Mouse (Mus musculus) embryonic facial prominence, embryonic 10.5 days (tissue): ENCODE results near the gene Clec3a. TPM values are rescaled to one million over a fixed set of nuclear protein-coding genes. Genes with fewer than 3 reads are reported as not detected.

ENCODE experiments used
- DNase-seq: peaks from one replicate; pipeline ENCODE4 v3.0.0-alpha.2; 2017; ENCODE audit warnings: low spot score
- H3K27ac ChIP-seq: fragments of 300-500 bp; sonication (generic); replicated peaks from 2 replicates; pipeline ENCODE4 v1.5.1; 2016; ENCODE audit warnings: mild to moderate bottlenecking
- H3K27me3 ChIP-seq: fragments of 300-500 bp; sonication (generic); replicated peaks from 2 replicates; pipeline ENCODE4 v1.6.1; 2016; ENCODE audit warnings: low read depth, mild to moderate bottlenecking; ENCODE audit not compliant: poor library complexity, severe bottlenecking
- H3K36me3 ChIP-seq: fragments of 300-500 bp; sonication (generic); replicated peaks from 2 replicates; pipeline ENCODE4 v1.6.1; 2016; ENCODE audit warnings: mild to moderate bottlenecking, moderate library complexity
- H3K4me1 ChIP-seq: fragments of 300-500 bp; sonication (generic); 2 replicates; pipeline ENCODE4 v1.6.1; 2016
- H3K4me3 ChIP-seq: fragments of 300-500 bp; sonication (generic); 2 replicates; pipeline ENCODE4 v1.5.1; 2016; ENCODE audit warnings: mild to moderate bottlenecking, moderate library complexity
- H3K9me3 ChIP-seq: fragments of 300-500 bp; sonication (generic); 2 replicates; pipeline ENCODE4 v1.6.1; 2016; ENCODE audit warnings: mild to moderate bottlenecking
- WGBS: fragments of 180-500 bp; shearing (Covaris S2); methylation state at CpG from one replicate; pipeline ENCODE4 v1.1.7; 2016; 5-methylcytosine and 5-hydroxymethylcytosine counted together
- polyA plus RNA-seq: library from polyadenylated mRNA; unstranded; fragments of >200 nt; fragmentation: Nextera tagmentation; extraction: Ambion mirVana; gene quantifications from 2 replicates; pipeline ENCODE4 v1.2.1, GENCODE M21; 2016

Clec3a gene
- polyA plus RNA-seq, 1 experiment from 2014 or later: not detected

GRCm38 (mm10) chr8:114421544-114421943 is 3.7 kb downstream of the Clec3a start:
- Histone ChIP-seq H3K4me3 (no peak overlapping the region), H3K4me1 (no peaks in the 10 kb centered on the region), H3K27ac (no peak overlapping the region), H3K27me3 (no peaks in the 10 kb centered on the region), H3K36me3 (no peaks in the 10 kb centered on the region), H3K9me3 (no peaks in the 10 kb centered on the region)
- WGBS: 80% methylated on average over 4 of the region's 4 CpGs
- no peak for DNase-seq

DNA sequence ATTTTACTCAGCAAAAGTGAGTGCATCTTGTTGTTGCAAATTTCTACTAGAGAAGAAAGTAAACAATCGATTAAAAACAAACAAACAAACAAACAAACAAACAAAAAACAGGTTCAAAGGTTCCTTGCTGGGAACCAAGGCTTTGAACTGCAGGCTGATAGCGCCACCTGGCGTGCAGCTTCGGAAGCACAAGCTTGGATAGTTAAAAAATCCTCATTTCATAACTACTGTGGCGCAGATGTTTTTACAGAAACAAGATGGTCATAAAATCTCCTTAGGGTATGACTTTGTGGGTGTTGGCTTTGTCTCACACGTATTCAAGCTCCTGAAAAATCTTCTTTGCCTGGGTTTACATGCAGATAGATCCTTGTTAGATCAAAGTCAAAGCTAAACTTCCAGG is 20.4 kb downstream of the Clec3a start:
- peak; percentile 65 for DNase-seq
- H3K4me1 ChIP-seq: peaks cover 11% of the 10 kb centered on the region
- H3K9me3 ChIP-seq: no peaks in the 10 kb centered on the region
- no peaks in the 10 kb centered on the region for H3K36me3 ChIP-seq
- H3K27me3 ChIP-seq: no peaks in the 10 kb centered on the region
- no peak overlapping the region for H3K4me3 ChIP-seq
- 11% methylated on average over 6 of the region's 6 CpGs for WGBS
- H3K27ac ChIP-seq: no peak overlapping the region

DNA sequence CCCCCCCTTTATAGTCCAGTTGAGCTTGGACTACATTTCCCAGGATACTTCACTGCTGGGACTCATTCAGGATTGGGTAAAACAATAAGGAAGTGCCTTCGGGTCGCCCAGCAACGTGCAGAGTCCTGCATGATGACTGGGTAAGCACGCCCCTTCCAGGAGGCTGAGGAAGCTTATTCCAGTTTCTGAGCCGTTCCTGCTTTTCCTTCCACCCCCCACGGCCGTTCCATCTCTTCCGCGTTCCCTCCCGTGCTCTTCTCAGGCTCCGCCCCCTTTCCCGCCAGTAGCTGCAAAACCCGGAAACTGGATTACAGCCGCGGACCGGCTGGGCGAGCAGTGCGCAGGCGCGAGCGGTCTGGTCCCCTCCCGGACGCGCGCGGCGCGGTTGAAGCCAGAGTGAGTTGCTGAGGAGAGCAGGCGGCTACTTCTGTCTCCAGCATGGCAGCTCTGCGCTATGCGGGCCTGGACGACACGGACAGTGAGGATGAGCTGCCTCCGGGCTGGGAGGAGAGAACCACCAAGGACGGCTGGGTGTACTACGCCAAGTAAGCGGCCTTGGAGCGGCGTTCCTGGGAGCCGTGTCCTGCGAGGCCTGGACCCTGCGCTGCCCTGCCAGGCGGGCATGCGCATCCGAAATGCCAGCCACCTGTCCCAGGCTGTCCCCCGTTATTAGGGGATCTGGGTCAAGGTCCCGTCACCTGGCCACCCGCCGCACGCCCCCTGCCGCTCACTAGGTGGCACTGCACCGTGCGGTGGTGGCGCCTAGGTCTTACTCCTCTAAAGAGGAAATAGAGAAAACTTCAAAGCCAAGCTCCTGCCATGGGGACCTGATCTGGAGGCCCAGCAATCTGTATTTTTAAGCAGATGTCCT is 21.7 kb downstream of the Clec3a start, which contains the start of gene Wwox:
Wwox (plus strand) TSS at position 322 of the 871 bp plus-strand sequence.
- Histone ChIP-seq H3K27ac (peak within 1 kb of the TSS; percentile 88), H3K27me3 (no peaks in the 10 kb centered on the region), H3K4me1 (peaks cover 13% of the 10 kb centered on the region), H3K4me3 (peak within 1 kb of the TSS; percentile 84), H3K9me3 (no peaks in the 10 kb centered on the region), H3K36me3 (no peaks in the 10 kb centered on the region)
- peak; percentile 99 for DNase-seq
- under 1% methylated on average over 54 of the region's 54 CpGs for WGBS

DNA sequence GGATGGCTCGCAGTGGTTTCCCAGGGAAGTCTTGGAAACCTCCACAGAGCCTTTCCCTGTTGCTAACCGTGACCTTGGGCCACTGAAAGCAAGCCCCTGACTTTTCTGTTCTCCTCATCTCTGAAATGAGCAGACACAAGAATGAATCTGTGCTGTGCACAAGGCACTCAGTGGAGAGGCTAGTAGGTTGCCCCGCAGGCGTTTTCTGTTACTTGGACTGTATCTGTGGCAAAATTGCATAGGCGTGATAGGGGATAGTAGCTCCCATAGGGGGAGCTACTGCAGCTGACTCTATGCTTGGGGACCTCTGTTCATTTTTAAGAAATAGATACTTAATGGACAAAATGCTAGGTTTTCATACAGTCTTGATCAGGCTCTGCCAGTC is 22.3 kb downstream of the Clec3a start:
- H3K9me3 ChIP-seq: no peaks in the 10 kb centered on the region
- H3K27ac ChIP-seq: peak overlapping the region; percentile 88
- H3K4me1 ChIP-seq: peaks cover 17% of the 10 kb centered on the region
- no peaks in the 10 kb centered on the region for H3K27me3 ChIP-seq
- DNase-seq: no peak
- no peaks in the 10 kb centered on the region for H3K36me3 ChIP-seq
- 18% methylated on average over 5 of the region's 5 CpGs for WGBS
- H3K4me3 ChIP-seq: peak overlapping the region; percentile 84

DNA sequence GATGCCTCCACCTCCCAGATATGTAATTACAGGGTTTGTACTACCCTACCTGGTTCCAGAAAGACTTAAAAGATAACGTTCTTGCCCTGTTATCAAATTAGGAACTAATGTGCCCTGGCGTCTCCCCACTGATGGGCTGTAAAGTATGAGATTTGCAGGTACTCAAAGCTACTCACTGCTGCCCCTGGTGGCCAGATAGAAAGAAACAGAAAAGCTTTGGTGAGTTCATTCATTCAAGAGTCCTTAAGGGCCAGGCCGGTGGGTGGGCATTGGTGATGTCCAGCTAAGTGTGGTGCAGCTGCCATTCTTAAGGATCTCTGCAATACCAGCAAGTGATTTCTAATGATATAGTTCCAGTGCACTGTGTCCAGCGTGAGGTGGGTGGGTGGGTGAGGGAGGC is 23.7 kb downstream of the Clec3a start:
- no peaks in the 10 kb centered on the region for H3K36me3 ChIP-seq
- no peaks in the 10 kb centered on the region for H3K9me3 ChIP-seq
- H3K4me3 ChIP-seq: no peak overlapping the region
- DNase-seq: peak; percentile 50
- peaks cover 17% of the 10 kb centered on the region for H3K4me1 ChIP-seq
- 83% methylated on average over 4 of the region's 4 CpGs for WGBS
- H3K27ac ChIP-seq: no peak overlapping the region
- no peaks in the 10 kb centered on the region for H3K27me3 ChIP-seq

DNA sequence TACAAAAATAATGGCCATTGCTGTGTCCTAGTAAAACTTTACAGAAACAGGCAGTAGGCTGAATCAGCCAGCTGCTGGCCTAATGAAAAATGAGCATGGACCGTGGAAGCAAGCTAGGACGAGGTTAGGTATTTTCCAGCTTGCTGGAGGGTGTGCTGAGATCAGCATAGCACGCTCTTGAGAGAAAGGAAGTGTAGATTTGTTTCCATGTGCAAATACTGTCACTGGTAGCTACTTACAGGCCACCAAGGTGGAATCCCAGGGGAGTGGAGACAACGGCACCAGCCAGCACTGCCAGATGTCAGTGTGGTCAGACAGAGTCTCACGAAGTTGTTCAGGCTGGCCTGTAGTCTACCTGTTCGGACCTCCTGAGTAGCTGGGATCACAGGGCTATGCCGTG is 29.0 kb downstream of the Clec3a start:
- Histone ChIP-seq H3K27me3 (no peaks in the 10 kb centered on the region), H3K4me3 (no peak overlapping the region), H3K27ac (no peak overlapping the region), H3K4me1 (peaks cover 20% of the 10 kb centered on the region), H3K9me3 (no peaks in the 10 kb centered on the region), H3K36me3 (peaks cover 12% of the 10 kb centered on the region)
- 82% methylated on average over 7 of the region's 7 CpGs for WGBS
- DNase-seq: no peak

DNA sequence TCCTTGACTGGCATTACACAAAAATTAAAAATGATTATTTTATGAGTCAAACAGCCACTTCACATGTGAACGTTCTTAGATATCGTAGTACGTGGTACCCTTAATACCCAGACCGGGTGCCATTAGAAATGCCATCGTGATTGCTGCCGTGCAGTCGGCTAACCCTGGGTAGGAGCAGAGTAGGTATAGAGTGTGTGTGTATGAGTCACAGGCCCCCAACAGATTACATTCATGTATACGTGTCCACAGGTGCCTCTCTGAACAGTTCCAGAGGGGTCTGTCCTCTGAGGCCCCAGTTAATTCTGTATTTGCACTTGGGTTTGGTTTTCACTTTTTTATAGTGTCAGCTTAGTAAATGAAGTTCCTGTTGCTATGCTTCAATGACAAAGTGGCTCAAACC is 34.4 kb downstream of the Clec3a start:
- Histone ChIP-seq H3K4me3 (no peak overlapping the region), H3K36me3 (peaks cover 12% of the 10 kb centered on the region), H3K27ac (no peak overlapping the region), H3K9me3 (no peaks in the 10 kb centered on the region), H3K4me1 (peaks cover 33% of the 10 kb centered on the region), H3K27me3 (no peaks in the 10 kb centered on the region)
- DNase-seq: no peak
- WGBS: 88% methylated on average over 8 of the region's 8 CpGs

DNA sequence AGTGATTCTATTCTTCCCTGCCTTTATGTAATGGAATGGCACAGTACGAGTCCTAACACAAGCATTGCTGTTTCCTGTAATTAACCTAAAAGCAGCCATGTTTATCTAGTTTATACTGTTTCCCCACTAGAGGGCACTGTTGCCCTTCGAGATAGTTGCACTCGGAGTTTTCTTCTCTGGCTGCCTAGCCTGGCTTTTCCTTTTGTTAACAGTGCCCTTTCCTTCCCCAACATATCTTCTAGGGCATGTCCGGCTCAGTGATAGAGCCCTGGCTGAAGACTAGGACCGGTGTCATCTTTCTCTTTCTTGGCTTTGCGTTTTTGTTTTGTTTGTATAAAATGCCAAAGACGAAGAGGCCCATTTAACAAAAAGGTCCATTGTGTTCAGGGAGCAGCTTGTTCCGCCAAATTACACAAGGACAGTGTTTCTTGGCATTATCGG is 34.9 kb downstream of the Clec3a start:
- H3K4me3 ChIP-seq: no peak overlapping the region
- 5% methylated on average over 9 of the region's 9 CpGs for WGBS
- DNase-seq: peak; percentile 75
- no peaks in the 10 kb centered on the region for H3K27me3 ChIP-seq
- peaks cover 33% of the 10 kb centered on the region for H3K4me1 ChIP-seq
- H3K36me3 ChIP-seq: peaks cover 12% of the 10 kb centered on the region
- peak overlapping the region; percentile 65 for H3K27ac ChIP-seq
- H3K9me3 ChIP-seq: no peaks in the 10 kb centered on the region

- H3K4me1 ChIP-seq: peaks cover 28% of the 10 kb centered on the region
- no peaks in the 10 kb centered on the region for H3K9me3 ChIP-seq
- H3K36me3 ChIP-seq: no peaks in the 10 kb centered on the region
- H3K27me3 ChIP-seq: no peaks in the 10 kb centered on the region
- DNase-seq: no peak
- no peak overlapping the region for H3K4me3 ChIP-seq
- WGBS: 93% methylated on average over 8 of the region's 8 CpGs
- no peak overlapping the region for H3K27ac ChIP-seq
Measured at GRCm38 (mm10) chr8:114455302-114455701, 37.4 kb downstream of the Clec3a start.

GRCm38 (mm10) chr8:114455953-114456352 is 38.1 kb downstream of the Clec3a start:
- no peak for DNase-seq
- Histone ChIP-seq H3K4me1 (peaks cover 22% of the 10 kb centered on the region; the same call in 1 of the 2 replicates), H3K9me3 (no peaks in the 10 kb centered on the region), H3K27ac (no peak overlapping the region; the same call in 1 of the 2 replicates), H3K27me3 (no peaks in the 10 kb centered on the region), H3K36me3 (no peaks in the 10 kb centered on the region), H3K4me3 (no peak overlapping the region)
- 76% methylated on average over 15 of the region's 15 CpGs for WGBS

DNA sequence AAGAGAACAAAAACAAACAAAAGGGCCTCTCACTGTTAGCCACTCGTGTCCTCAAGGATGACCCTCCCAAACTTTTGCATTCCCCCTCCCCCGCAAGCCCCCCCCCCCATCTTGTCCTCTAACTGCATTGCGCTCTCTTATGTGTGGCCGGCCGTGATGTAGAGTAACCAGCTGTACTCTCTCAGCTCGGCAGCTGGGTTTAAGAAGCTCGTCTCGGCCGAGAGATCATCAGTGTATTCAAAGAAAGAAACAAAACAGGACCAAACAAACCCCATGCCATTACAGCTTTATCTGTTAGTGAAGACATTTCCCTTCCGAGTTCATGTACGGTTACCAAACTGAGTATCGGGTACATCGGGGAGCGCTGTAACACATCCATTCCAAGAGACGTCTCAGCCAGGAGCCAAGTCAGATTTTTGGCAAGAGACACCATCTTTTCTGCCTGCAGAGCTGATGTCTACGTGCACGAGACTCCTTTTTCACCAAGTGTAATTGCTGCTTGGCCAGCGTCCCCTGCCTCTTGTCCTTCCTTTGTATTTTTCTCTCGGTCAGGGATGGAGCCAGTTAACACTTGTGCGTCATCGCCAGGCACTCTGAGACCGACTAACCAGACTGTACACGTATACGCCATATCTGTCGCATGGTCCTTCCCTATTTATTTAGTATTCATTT is 40.4 kb downstream of the Clec3a start:
- peaks cover 14% of the 10 kb centered on the region for H3K4me1 ChIP-seq

DNA sequence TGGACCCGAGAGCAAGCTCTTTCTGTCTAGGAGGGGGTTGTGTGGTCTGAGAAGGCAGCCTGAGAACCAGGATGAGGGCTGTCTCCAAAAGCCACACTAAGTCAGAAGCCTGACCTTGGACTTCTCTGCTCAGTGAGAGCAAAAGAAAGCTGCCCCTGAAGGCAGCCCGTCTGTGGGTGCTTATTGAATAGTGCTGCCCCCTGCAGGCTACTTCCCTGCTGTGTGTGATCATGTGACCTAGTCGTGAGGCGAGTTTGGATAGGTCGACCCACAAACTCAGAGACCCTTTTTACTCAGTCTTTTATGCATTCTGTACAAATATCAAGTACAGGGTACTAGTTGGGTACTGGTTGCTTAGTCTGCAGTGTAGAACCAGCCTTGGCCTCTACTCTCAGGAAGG is 42.7 kb downstream of the Clec3a start:
- no peaks in the 10 kb centered on the region for H3K9me3 ChIP-seq
- no peaks in the 10 kb centered on the region for H3K27me3 ChIP-seq
- DNase-seq: peak; percentile 20
- H3K36me3 ChIP-seq: no peaks in the 10 kb centered on the region
- 71% methylated on average over 5 of the region's 5 CpGs for WGBS
- no peak overlapping the region for H3K4me3 ChIP-seq
- H3K27ac ChIP-seq: no peak overlapping the region
- peaks cover 11% of the 10 kb centered on the region for H3K4me1 ChIP-seq

More for the DNA sequence above, 40.4 kb downstream of the Clec3a start:
- no peaks in the 10 kb centered on the region for H3K27me3 ChIP-seq
- H3K9me3 ChIP-seq: no peaks in the 10 kb centered on the region
- H3K36me3 ChIP-seq: no peaks in the 10 kb centered on the region
- no peak overlapping the region for H3K4me3 ChIP-seq
- 80% methylated on average over 25 of the region's 25 CpGs for WGBS
- no peak overlapping the region for H3K27ac ChIP-seq
- no peak for DNase-seq

DNA sequence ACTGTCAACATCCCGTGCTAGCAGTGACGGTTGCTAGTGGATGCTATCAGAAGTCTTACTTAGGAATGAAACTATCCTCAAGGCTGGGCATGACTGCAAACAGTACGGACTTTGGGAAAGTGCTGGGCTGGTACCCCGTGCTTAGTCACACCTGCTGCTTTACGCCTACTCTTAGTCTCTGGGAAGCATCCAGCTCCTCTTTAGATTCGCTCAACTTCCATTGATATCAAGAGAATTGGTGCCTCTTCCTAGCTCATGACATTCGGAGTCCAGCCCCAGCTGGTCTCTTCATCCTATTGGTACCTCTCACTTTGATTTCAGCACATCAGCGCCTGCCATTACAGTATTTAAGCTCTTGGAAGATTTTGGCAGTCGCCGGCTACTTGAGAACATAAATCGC is 44.7 kb downstream of the Clec3a start:
- no peaks in the 10 kb centered on the region for H3K36me3 ChIP-seq
- H3K27me3 ChIP-seq: no peaks in the 10 kb centered on the region
- H3K27ac ChIP-seq: no peak overlapping the region
- no peak overlapping the region for H3K4me3 ChIP-seq
- peaks cover 5% of the 10 kb centered on the region; the same call in 1 of the 2 replicates for H3K4me1 ChIP-seq
- 93% methylated on average over 11 of the region's 11 CpGs for WGBS
- no peaks in the 10 kb centered on the region for H3K9me3 ChIP-seq
- DNase-seq: no peak
